Mouse (Mus musculus) liver, embryonic 12.5 days (tissue): ENCODE data around the gene Bglap. TPM values are rescaled to one million over a fixed set of nuclear protein-coding genes. Genes with fewer than 3 reads are reported as not detected.

Experiments
- ATAC-seq: fragments of 200-750 bp; cut with Nextera tagmentation; 2 replicates; pipeline ENCODE4 v1.8.0; 2017; ENCODE audit warnings: moderate number of reproducible peaks, mild to moderate bottlenecking, moderate library complexity
- H3K27ac ChIP-seq: fragments of 300-500 bp; sonication (generic); 2 replicates; pipeline ENCODE4 v1.5.1; 2016; ENCODE audit warnings: mild to moderate bottlenecking
- H3K27me3 ChIP-seq: fragments of 300-500 bp; sonication (generic); replicated peaks from 2 replicates; pipeline ENCODE4 v1.6.1; 2016; ENCODE audit warnings: mild to moderate bottlenecking, moderate library complexity
- H3K36me3 ChIP-seq: fragments of 300-500 bp; sonication (generic); 2 replicates; pipeline ENCODE4 v1.6.1; 2016; ENCODE audit warnings: mild to moderate bottlenecking, moderate library complexity
- H3K4me1 ChIP-seq: fragments of 300-500 bp; sonication (generic); 2 replicates; pipeline ENCODE4 v1.6.1; 2016
- H3K4me2 ChIP-seq: fragments of 300-500 bp; sonication (generic); 2 replicates; pipeline ENCODE4 v1.6.1; 2016; ENCODE audit warnings: mild to moderate bottlenecking, moderate library complexity
- H3K4me3 ChIP-seq: fragments of 300-500 bp; sonication (generic); 2 replicates; pipeline ENCODE4 v1.5.1; 2016; ENCODE audit warnings: mild to moderate bottlenecking, moderate library complexity
- H3K9ac ChIP-seq: fragments of 300-500 bp; sonication (generic); 2 replicates; pipeline ENCODE4 v1.6.1; 2016; ENCODE audit warnings: mild to moderate bottlenecking, moderate library complexity
- H3K9me3 ChIP-seq: fragments of 300-500 bp; sonication (generic); replicated peaks from 2 replicates; pipeline ENCODE4 v1.6.1; 2016; ENCODE audit warnings: mild to moderate bottlenecking, moderate library complexity
- WGBS: fragments of 180-500 bp; shearing (Covaris S2); methylation state at CpG from one replicate; pipeline ENCODE4 v1.1.7; 2016; ENCODE audit not compliant: insufficient replicate concordance; 5-methylcytosine and 5-hydroxymethylcytosine counted together
- polyA plus RNA-seq: library from polyadenylated mRNA; unstranded; fragments of >200 nt; fragmentation: Nextera tagmentation; extraction: Ambion mirVana; gene quantifications from 2 replicates; pipeline ENCODE4 v1.2.1, GENCODE M21; 2016

Gene Bglap
- polyA plus RNA-seq, 1 experiment from 2014 or later = not detected

GRCm38 (mm10) chr3:88336058-88337013, 47.9 kb downstream of the Bglap start, which contains the start of the genes Tmem79 and Smg5:
TSS of gene Tmem79 (minus strand) at chr3:88336148.
TSS of gene Smg5 (plus strand) at chr3:88336260.
- H3K36me3 ChIP-seq = peaks cover 18% of the 10 kb centered on the region
- H3K4me3 ChIP-seq = peak within 1 kb of the TSS; percentile 80
- peak within 1 kb of the TSS; percentile 89 for H3K9ac ChIP-seq
- H3K4me2 ChIP-seq = peak within 1 kb of the TSS; percentile 81
- H3K27ac ChIP-seq = peak within 1 kb of the TSS; percentile 96
- H3K9me3 ChIP-seq = no peaks in the 10 kb centered on the region
- H3K27me3 ChIP-seq = peaks cover 6% of the 10 kb centered on the region; the same call in 1 of the 2 replicates
- peaks cover 66% of the 10 kb centered on the region for H3K4me1 ChIP-seq
- peak; percentile 88 for ATAC-seq
- 1% methylated on average over 56 of the region's 66 CpGs for WGBS

- Histone ChIP-seq H3K4me3 (peak overlapping the region; percentile 80), H3K27ac (peak overlapping the region; percentile 96), H3K4me2 (peak overlapping the region; percentile 81), H3K4me1 (peaks cover 58% of the 10 kb centered on the region), H3K27me3 (peaks cover 6% of the 10 kb centered on the region; the same call in 1 of the 2 replicates), H3K9me3 (no peaks in the 10 kb centered on the region), H3K9ac (peak overlapping the region; percentile 89), H3K36me3 (peaks cover 13% of the 10 kb centered on the region)
- WGBS = under 1% methylated on average over 27 of the region's 27 CpGs
- peak; percentile 35 for ATAC-seq
Measured at GRCm38 (mm10) chr3:88335436-88336053, 48.7 kb downstream of the Bglap start.

- Histone ChIP-seq H3K36me3 (peaks cover 15% of the 10 kb centered on the region), H3K4me2 (peak overlapping the region; percentile 81), H3K27me3 (peaks cover 6% of the 10 kb centered on the region; the same call in 1 of the 2 replicates), H3K9me3 (no peaks in the 10 kb centered on the region), H3K4me3 (peak overlapping the region; percentile 80), H3K9ac (peak overlapping the region; percentile 89), H3K4me1 (peaks cover 55% of the 10 kb centered on the region), H3K27ac (peak overlapping the region; percentile 96)
- WGBS = 16% methylated on average over 3 of the region's 3 CpGs
- no peak for ATAC-seq
Measured at GRCm38 (mm10) chr3:88334902-88335435, 49.3 kb downstream of the Bglap start.

GRCm38 (mm10) chr3:88334029-88334658, 50.1 kb downstream of the Bglap start:
- Histone ChIP-seq H3K9me3 (no peaks in the 10 kb centered on the region), H3K36me3 (peaks cover 23% of the 10 kb centered on the region), H3K4me1 (peaks cover 47% of the 10 kb centered on the region), H3K4me3 (peak overlapping the region; percentile 80), H3K27me3 (peaks cover 6% of the 10 kb centered on the region; the same call in 1 of the 2 replicates), H3K4me2 (peak overlapping the region; percentile 81), H3K9ac (peak overlapping the region; percentile 89), H3K27ac (peak overlapping the region; percentile 96)
- WGBS = 53% methylated on average over 12 of the region's 12 CpGs
- peak; percentile 33; the same call in 1 of the 2 replicates for ATAC-seq

Other genes starting within 250 kb of the Bglap start
- gene Mef2d, start 242.1 kb downstream of the Bglap start, polyA plus RNA-seq = 12.1 and 13.6 TPM in 2 replicates
- 14.5 and 16.0 TPM in 2 replicates for gene Rhbg, start 129.8 kb downstream of the Bglap start, polyA plus RNA-seq
- gene Gm38392, start 97.3 kb downstream of the Bglap start, polyA plus RNA-seq = 0.20 TPM in 1 of 2 replicates, not detected in the other
- 9.8 and 10.4 TPM in 2 replicates for gene Tsacc, start 87.5 kb downstream of the Bglap start, polyA plus RNA-seq
- 448 and 488 TPM in 2 replicates for gene Cct3, start 87.3 kb downstream of the Bglap start, polyA plus RNA-seq
- gene Glmp, start 59.4 kb downstream of the Bglap start, polyA plus RNA-seq = 93.8 and 96.4 TPM in 2 replicates
- 1.6 and 2.0 TPM in 2 replicates for gene Tmem79, start 48.3 kb downstream of the Bglap start, polyA plus RNA-seq
- gene Smg5, start 48.2 kb downstream of the Bglap start, polyA plus RNA-seq = 56.1 and 58.8 TPM in 2 replicates
- gene Paqr6, start 19.9 kb downstream of the Bglap start, polyA plus RNA-seq = 9.2 and 10.0 TPM in 2 replicates
- gene Bglap3, start 11.7 kb downstream of the Bglap start, polyA plus RNA-seq = 0.11 and 0.13 TPM in 2 replicates
- gene Bglap2, start 5.8 kb downstream of the Bglap start, polyA plus RNA-seq = not detected in 2 replicates
- gene Pmf1, start 25.9 kb upstream of the Bglap start, polyA plus RNA-seq = 104 and 115 TPM in 2 replicates
- 14.0 and 14.9 TPM in 2 replicates for gene Slc25a44, start 40.7 kb upstream of the Bglap start, polyA plus RNA-seq
- 14.4 and 17.6 TPM in 2 replicates for gene Sema4a, start 76.7 kb upstream of the Bglap start, polyA plus RNA-seq
- 189 TPM in 2 replicates for gene Lmna, start 125.5 kb upstream of the Bglap start, polyA plus RNA-seq
- gene Mex3a, start 147.9 kb upstream of the Bglap start, polyA plus RNA-seq = 2.8 and 3.1 TPM in 2 replicates
- 0.70 TPM in 1 of 2 replicates, not detected in the other for gene Rab25, start 163.8 kb upstream of the Bglap start, polyA plus RNA-seq
- gene Lamtor2, start 168.6 kb upstream of the Bglap start, polyA plus RNA-seq = 101 and 102 TPM in 2 replicates
- 37.9 and 39.5 TPM in 2 replicates for gene Ubqln4, start 169.3 kb upstream of the Bglap start, polyA plus RNA-seq
- 172 and 177 TPM in 2 replicates for gene Ssr2, start 191.4 kb upstream of the Bglap start, polyA plus RNA-seq
- 30.5 and 33.0 TPM in 2 replicates for gene Arhgef2, start 221.5 kb upstream of the Bglap start, polyA plus RNA-seq